Mouse (Mus musculus) limb, embryonic 12.5 days (tissue): ENCODE results near the gene Samsn1. TPM values are rescaled to one million over a fixed set of nuclear protein-coding genes. Genes with fewer than 3 reads are reported as not detected.

Experiments
- ATAC-seq: fragments of 200-750 bp; cut with Nextera tagmentation; 2 replicates; pipeline ENCODE4 v1.8.0; 2017; ENCODE audit warnings: low read depth, moderate TSS enrichment; ENCODE audit not compliant: insufficient number of reproducible peaks, insufficient read depth, low FRiP score, low TSS enrichment
- H3K27ac ChIP-seq: fragments of 300-500 bp; sonication (generic); 2 replicates; pipeline ENCODE4 v1.5.1; 2016; ENCODE audit warnings: mild to moderate bottlenecking, moderate library complexity
- H3K27me3 ChIP-seq: fragments of 300-500 bp; sonication (generic); 2 replicates; pipeline ENCODE4 v1.6.1; 2016; ENCODE audit warnings: mild to moderate bottlenecking, moderate library complexity
- H3K36me3 ChIP-seq: fragments of 300-500 bp; sonication (generic); 2 replicates; pipeline ENCODE4 v1.6.1; 2016; ENCODE audit warnings: mild to moderate bottlenecking, moderate library complexity
- H3K4me1 ChIP-seq: fragments of 300-500 bp; sonication (generic); replicated peaks from 2 replicates; pipeline ENCODE4 v1.6.1; 2016
- H3K4me2 ChIP-seq: fragments of 300-500 bp; sonication (generic); 2 replicates; pipeline ENCODE4 v1.6.1; 2016; ENCODE audit warnings: mild to moderate bottlenecking, moderate library complexity
- H3K4me3 ChIP-seq: fragments of 300-500 bp; sonication (generic); replicated peaks from 2 replicates; pipeline ENCODE4 v1.5.1; 2016; ENCODE audit warnings: mild to moderate bottlenecking
- H3K9ac ChIP-seq: fragments of 300-500 bp; sonication (generic); replicated peaks from 2 replicates; pipeline ENCODE4 v1.6.1; 2016; ENCODE audit warnings: mild to moderate bottlenecking, moderate library complexity
- H3K9me3 ChIP-seq: fragments of 300-500 bp; sonication (generic); 2 replicates; pipeline ENCODE4 v1.6.1; 2016; ENCODE audit warnings: mild to moderate bottlenecking, moderate library complexity
- WGBS: fragments of 180-500 bp; shearing (Covaris S2); methylation state at CpG from one replicate; pipeline ENCODE4 v1.1.7; 2016; 5-methylcytosine and 5-hydroxymethylcytosine counted together
- polyA plus RNA-seq: library from polyadenylated mRNA; unstranded; fragments of >200 nt; fragmentation: Nextera tagmentation; extraction: Ambion mirVana; gene quantifications from 2 replicates; pipeline ENCODE4 v1.2.1, GENCODE M21; 2016

Gene Samsn1
- polyA plus RNA-seq, 1 experiment from 2014 or later, result 1.6 TPM

DNA sequence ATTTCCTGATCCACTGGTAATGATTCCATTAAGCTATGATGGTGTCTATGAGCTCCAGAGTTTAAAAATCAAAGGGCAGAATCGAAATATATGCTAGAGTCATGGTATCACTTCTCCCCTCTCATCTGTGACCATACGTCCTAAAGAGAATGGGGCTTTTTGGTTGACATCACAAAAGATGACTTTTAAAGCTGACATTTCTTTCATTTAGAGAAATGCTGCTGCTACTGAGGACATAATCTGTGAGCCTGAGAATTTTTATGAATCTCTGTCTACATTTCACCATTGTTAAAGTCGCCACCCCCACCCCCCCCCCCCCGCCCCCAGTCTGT is 91.9 kb downstream of the Samsn1 start:
- no peak overlapping the region for H3K9ac ChIP-seq
- no peak for ATAC-seq
- no peaks in the 10 kb centered on the region for H3K4me1 ChIP-seq
- 82% methylated on average over 4 of the region's 4 CpGs for WGBS
- H3K27ac ChIP-seq, result no peak overlapping the region
- H3K4me3 ChIP-seq, result no peak overlapping the region
- no peak overlapping the region for H3K4me2 ChIP-seq
- H3K27me3 ChIP-seq, result no peaks in the 10 kb centered on the region
- no peaks in the 10 kb centered on the region for H3K9me3 ChIP-seq
- no peaks in the 10 kb centered on the region for H3K36me3 ChIP-seq

- 64% methylated on average over 11 of the region's 11 CpGs for WGBS
- no peaks in the 10 kb centered on the region for H3K9me3 ChIP-seq
- no peak overlapping the region for H3K9ac ChIP-seq
- H3K4me2 ChIP-seq, result no peak overlapping the region
- no peak for ATAC-seq
- H3K4me3 ChIP-seq, result no peak overlapping the region
- no peaks in the 10 kb centered on the region for H3K4me1 ChIP-seq
- H3K27ac ChIP-seq, result no peak overlapping the region
- H3K27me3 ChIP-seq, result no peaks in the 10 kb centered on the region
- no peaks in the 10 kb centered on the region for H3K36me3 ChIP-seq
Observed at GRCm38 (mm10) chr16:75929536-75930221, 92.4 kb downstream of the Samsn1 start.

DNA sequence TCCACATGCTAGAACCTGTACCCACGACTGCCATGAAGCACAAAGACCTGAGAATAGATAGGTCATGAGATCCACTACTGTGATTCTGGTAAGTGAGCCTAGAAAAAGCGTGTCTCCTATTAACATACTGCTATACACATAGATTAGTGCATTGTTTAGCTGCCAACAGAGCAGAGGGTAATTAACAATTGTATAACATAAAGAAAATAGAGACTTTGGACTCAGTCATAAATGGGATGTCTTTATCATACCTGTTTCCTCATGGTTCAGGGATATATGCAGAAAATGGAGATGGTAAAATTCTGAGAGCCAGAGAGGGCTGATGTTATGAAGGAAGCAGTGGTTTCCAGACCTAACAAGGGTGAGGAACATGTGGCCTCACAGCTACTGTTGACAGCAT is 95.6 kb downstream of the Samsn1 start:
- Histone ChIP-seq H3K9ac (no peak overlapping the region), H3K9me3 (no peaks in the 10 kb centered on the region), H3K4me3 (no peak overlapping the region), H3K36me3 (no peaks in the 10 kb centered on the region), H3K4me1 (no peaks in the 10 kb centered on the region), H3K27ac (no peak overlapping the region), H3K4me2 (no peak overlapping the region), H3K27me3 (no peaks in the 10 kb centered on the region)
- WGBS, result 76% methylated on average over 2 of the region's 2 CpGs
- no peak for ATAC-seq

- H3K4me1 ChIP-seq, result no peaks in the 10 kb centered on the region
- no peak overlapping the region for H3K4me3 ChIP-seq
- ATAC-seq, result no peak
- H3K27ac ChIP-seq, result no peak overlapping the region
- no peaks in the 10 kb centered on the region for H3K9me3 ChIP-seq
- H3K4me2 ChIP-seq, result no peak overlapping the region
- WGBS, result 88% methylated on average over 4 of the region's 4 CpGs
- no peaks in the 10 kb centered on the region for H3K36me3 ChIP-seq
- no peak overlapping the region for H3K9ac ChIP-seq
- H3K27me3 ChIP-seq, result no peaks in the 10 kb centered on the region
Observed at GRCm38 (mm10) chr16:75920870-75921269, 101.2 kb downstream of the Samsn1 start.

- Histone ChIP-seq H3K4me1 (no peaks in the 10 kb centered on the region), H3K4me3 (no peak overlapping the region), H3K9ac (no peak overlapping the region), H3K36me3 (no peaks in the 10 kb centered on the region), H3K9me3 (no peaks in the 10 kb centered on the region), H3K4me2 (no peak overlapping the region), H3K27me3 (no peaks in the 10 kb centered on the region), H3K27ac (no peak overlapping the region)
- 87% methylated on average over 4 of the region's 4 CpGs for WGBS
- no peak for ATAC-seq
Observed at GRCm38 (mm10) chr16:75919298-75919697, 102.8 kb downstream of the Samsn1 start.

DNA sequence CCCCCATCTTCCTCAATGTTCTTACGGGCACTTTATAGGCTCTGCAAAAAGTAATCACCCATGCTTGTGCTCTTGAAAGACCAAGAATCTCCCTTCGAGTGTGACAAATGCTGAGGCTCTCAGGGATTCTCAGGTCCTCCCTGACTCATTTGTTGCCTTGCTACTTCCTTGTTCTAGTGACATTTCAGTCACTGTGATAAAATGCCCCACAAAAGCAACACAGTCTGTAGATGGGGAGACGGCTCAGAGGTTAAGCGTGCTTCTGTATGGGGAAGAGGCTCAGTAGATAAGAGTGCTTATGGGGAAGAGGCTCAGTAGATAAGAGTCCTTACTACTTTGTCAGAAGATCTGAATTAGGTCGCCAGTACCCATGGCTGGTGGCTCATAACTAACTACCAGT is 104.4 kb downstream of the Samsn1 start:
- no peak for ATAC-seq
- H3K4me2 ChIP-seq, result no peak overlapping the region
- H3K4me3 ChIP-seq, result no peak overlapping the region
- WGBS, result 87% methylated on average over 5 of the region's 5 CpGs
- H3K9me3 ChIP-seq, result no peaks in the 10 kb centered on the region
- H3K36me3 ChIP-seq, result no peaks in the 10 kb centered on the region
- H3K27me3 ChIP-seq, result no peaks in the 10 kb centered on the region
- H3K4me1 ChIP-seq, result no peaks in the 10 kb centered on the region
- H3K9ac ChIP-seq, result no peak overlapping the region
- no peak overlapping the region for H3K27ac ChIP-seq

- Histone ChIP-seq H3K4me3 (no peak overlapping the region), H3K27ac (no peak overlapping the region), H3K4me1 (no peaks in the 10 kb centered on the region), H3K9me3 (no peaks in the 10 kb centered on the region), H3K9ac (no peak overlapping the region), H3K4me2 (no peak overlapping the region), H3K36me3 (no peaks in the 10 kb centered on the region), H3K27me3 (no peaks in the 10 kb centered on the region)
- WGBS, result 90% methylated on average over 5 of the region's 5 CpGs
- no peak for ATAC-seq
Observed at GRCm38 (mm10) chr16:75912051-75912450, 110.0 kb downstream of the Samsn1 start.

DNA sequence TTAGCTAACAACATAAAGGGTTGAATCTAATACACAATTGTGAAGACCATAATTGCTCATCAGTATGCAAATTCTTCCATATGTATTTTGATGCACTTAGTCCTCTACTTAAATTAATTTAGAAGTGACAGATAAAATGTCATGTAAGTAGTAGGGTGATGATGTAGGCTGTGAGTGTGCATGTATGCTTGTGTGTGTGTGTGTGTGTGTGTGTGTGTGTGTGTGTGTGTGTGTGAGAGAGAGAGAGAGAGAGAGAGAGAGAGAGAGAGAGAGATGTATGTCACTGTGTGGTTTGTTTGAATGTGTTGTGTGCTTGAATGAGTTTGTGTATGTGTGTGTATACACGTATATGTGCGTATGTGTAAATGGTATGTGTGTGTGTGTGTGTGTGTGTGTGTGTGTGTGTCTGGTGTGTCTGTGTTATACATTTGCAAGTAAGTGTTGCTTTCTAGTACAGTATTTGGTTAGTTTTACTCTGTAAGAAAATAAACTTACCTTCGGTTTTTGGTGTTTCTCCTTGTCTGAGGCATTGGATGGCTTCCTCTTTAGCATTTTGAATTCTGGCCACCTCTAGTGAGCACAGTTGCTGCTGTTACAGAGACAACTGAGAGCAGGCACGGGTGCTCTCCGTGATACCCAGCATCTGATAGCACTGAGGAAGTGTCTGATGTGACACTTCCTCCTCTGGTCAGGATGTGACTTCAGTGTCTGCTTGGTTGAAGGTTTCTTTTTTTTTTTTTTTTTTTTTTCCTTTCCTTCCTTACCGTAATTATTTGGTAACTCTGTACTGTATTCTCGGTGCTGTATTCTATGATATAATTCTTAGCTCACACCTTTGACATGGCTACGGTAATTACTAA is 113.2 kb downstream of the Samsn1 start:
- H3K4me2 ChIP-seq, result no peak overlapping the region
- no peak overlapping the region for H3K4me3 ChIP-seq
- no peaks in the 10 kb centered on the region for H3K27me3 ChIP-seq
- WGBS, result 73% methylated on average over 8 of the region's 8 CpGs
- no peak for ATAC-seq
- H3K4me1 ChIP-seq, result no peaks in the 10 kb centered on the region
- no peak overlapping the region for H3K27ac ChIP-seq
- H3K9ac ChIP-seq, result no peak overlapping the region
- no peaks in the 10 kb centered on the region for H3K9me3 ChIP-seq
- H3K36me3 ChIP-seq, result no peaks in the 10 kb centered on the region

DNA sequence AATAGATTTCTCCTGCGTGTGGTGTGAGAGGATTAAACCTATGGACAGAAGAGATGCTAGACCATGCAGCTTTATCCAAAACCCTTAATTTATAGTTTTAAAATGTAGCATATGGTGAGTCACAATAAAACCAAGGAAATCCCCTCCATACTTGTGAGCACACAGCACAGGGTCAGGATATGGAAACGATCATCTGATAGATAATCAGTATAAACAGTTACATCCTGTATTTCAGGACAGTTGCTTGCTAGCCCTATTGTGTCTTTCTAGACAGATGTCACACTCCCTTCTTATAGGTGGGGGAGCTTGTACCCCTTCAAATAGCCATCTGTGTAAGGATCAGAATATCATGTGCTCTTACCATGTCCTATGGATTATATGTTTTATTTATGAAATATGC is 115.3 kb downstream of the Samsn1 start:
- ATAC-seq, result no peak

DNA sequence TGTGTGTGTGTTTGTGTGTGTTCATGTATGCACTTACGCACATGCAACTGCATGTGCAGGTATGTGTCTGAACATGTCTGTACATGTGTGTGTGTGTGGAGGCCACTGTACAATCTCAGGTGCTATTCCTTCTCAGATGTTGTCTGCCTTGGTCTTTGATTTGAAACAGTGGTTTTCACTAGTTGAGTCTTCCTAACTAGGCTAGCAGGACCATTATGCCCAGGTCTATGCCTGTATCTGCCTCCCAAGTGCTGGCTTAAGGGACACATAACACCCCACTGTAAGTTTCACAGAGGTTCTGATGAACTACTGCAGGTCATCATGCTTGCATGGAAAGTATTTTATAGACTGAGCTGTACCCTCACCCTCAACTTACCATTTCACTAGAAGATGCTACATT is 115.8 kb downstream of the Samsn1 start:
- no peak for ATAC-seq
- H3K9ac ChIP-seq, result no peak overlapping the region
- no peak overlapping the region for H3K4me2 ChIP-seq
- no peak overlapping the region for H3K4me3 ChIP-seq
- 96% methylated on average over 1 of the region's 1 CpGs for WGBS
- H3K27me3 ChIP-seq, result no peaks in the 10 kb centered on the region
- H3K27ac ChIP-seq, result no peak overlapping the region
- H3K36me3 ChIP-seq, result no peaks in the 10 kb centered on the region
- H3K9me3 ChIP-seq, result no peaks in the 10 kb centered on the region
- no peaks in the 10 kb centered on the region for H3K4me1 ChIP-seq

More for the DNA sequence above, 115.3 kb downstream of the Samsn1 start:
- WGBS, result 87% methylated on average over 2 of the region's 2 CpGs
- H3K9ac ChIP-seq, result no peak overlapping the region
- H3K4me1 ChIP-seq, result no peaks in the 10 kb centered on the region
- no peak overlapping the region for H3K27ac ChIP-seq
- no peak overlapping the region for H3K4me2 ChIP-seq
- no peaks in the 10 kb centered on the region for H3K27me3 ChIP-seq
- no peak overlapping the region for H3K4me3 ChIP-seq
- no peaks in the 10 kb centered on the region for H3K9me3 ChIP-seq
- H3K36me3 ChIP-seq, result no peaks in the 10 kb centered on the region

DNA sequence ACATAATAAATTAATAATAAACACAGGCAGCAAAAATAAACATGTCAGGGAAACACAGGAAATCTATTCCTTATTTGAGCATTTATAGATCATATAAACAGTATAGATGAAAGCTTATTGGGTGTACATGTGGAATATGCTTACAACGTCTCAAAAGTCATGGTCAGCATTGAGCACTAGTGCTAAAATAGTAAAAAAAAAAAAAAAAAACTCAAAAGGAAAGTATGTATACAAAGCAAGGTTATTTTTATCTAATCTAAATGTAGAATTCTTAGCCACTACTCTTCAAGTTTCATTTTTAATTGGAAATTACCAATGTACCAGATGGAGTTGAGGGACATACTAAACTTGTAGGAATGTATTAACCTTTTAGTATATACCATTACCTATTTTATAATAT is 116.8 kb downstream of the Samsn1 start:
- Histone ChIP-seq H3K9ac (no peak overlapping the region), H3K27ac (no peak overlapping the region), H3K27me3 (no peaks in the 10 kb centered on the region), H3K4me2 (no peak overlapping the region), H3K36me3 (no peaks in the 10 kb centered on the region), H3K9me3 (no peaks in the 10 kb centered on the region), H3K4me1 (no peaks in the 10 kb centered on the region), H3K4me3 (no peak overlapping the region)
- ATAC-seq, result no peak
- WGBS, result 63% methylated on average over 1 of the region's 1 CpGs

- no peaks in the 10 kb centered on the region for H3K36me3 ChIP-seq
- no peak overlapping the region for H3K4me3 ChIP-seq
- H3K27ac ChIP-seq, result no peak overlapping the region
- WGBS, result 87% methylated on average over 4 of the region's 4 CpGs
- no peak overlapping the region for H3K4me2 ChIP-seq
- no peaks in the 10 kb centered on the region for H3K4me1 ChIP-seq
- no peak overlapping the region for H3K9ac ChIP-seq
- no peak for ATAC-seq
- no peaks in the 10 kb centered on the region for H3K9me3 ChIP-seq
- H3K27me3 ChIP-seq, result no peaks in the 10 kb centered on the region
Observed at GRCm38 (mm10) chr16:75904072-75904471, 118.0 kb downstream of the Samsn1 start.
